Mouse (Mus musculus) forebrain, embryonic 15.5 days (tissue): ENCODE data around the gene Ccer1. TPM values are rescaled to one million over a fixed set of nuclear protein-coding genes. Genes with fewer than 3 reads are reported as not detected.

Source experiments
- ATAC-seq: fragments of 200-750 bp; cut with Nextera tagmentation; replicated peaks from 2 replicates; pipeline ENCODE4 v1.8.0; 2017; ENCODE audit warnings: mild to moderate bottlenecking, moderate TSS enrichment, moderate library complexity
- H3K27ac ChIP-seq: fragments of 300-500 bp; sonication (generic); replicated peaks from 2 replicates; pipeline ENCODE4 v1.5.1; 2015; ENCODE audit warnings: mild to moderate bottlenecking, inconsistent platforms
- H3K27me3 ChIP-seq: fragments of 300-500 bp; sonication (generic); 2 replicates; pipeline ENCODE4 v1.6.1; 2015; ENCODE audit warnings: inconsistent platforms
- H3K36me3 ChIP-seq: fragments of 300-500 bp; sonication (generic); 2 replicates; pipeline ENCODE4 v1.6.1; 2015; ENCODE audit warnings: mild to moderate bottlenecking, inconsistent platforms
- H3K4me1 ChIP-seq: fragments of 300-500 bp; sonication (generic); 2 replicates; pipeline ENCODE4 v1.6.1; 2015; ENCODE audit warnings: inconsistent platforms
- H3K4me2 ChIP-seq: fragments of 300-500 bp; sonication (generic); replicated peaks from 2 replicates; pipeline ENCODE4 v1.6.1; 2015; ENCODE audit warnings: mild to moderate bottlenecking, inconsistent platforms
- H3K4me3 ChIP-seq: fragments of 300-500 bp; sonication (generic); 2 replicates; pipeline ENCODE4 v1.5.1; 2015; ENCODE audit warnings: mild to moderate bottlenecking, inconsistent platforms
- H3K9ac ChIP-seq: fragments of 300-500 bp; sonication (generic); replicated peaks from 2 replicates; pipeline ENCODE4 v1.6.1; 2015; ENCODE audit warnings: mild to moderate bottlenecking, inconsistent platforms
- H3K9me3 ChIP-seq: fragments of 300-500 bp; sonication (generic); 2 replicates; pipeline ENCODE4 v1.6.1; 2016; ENCODE audit warnings: inconsistent platforms
- WGBS: fragments of 180-500 bp; shearing (Covaris S2); methylation state at CpG from one replicate; pipeline ENCODE4 v1.1.7; 2015; ENCODE audit warnings: mixed read lengths; 5-methylcytosine and 5-hydroxymethylcytosine counted together
- polyA plus RNA-seq: library from polyadenylated mRNA; unstranded; fragments of >200 nt; fragmentation: Nextera tagmentation; extraction: Ambion mirVana; gene quantifications from 2 replicates; pipeline ENCODE4 v1.2.1, GENCODE M21; 2015

Ccer1 gene
- not detected in 2 replicates for polyA plus RNA-seq

- no peaks in the 10 kb centered on the region for H3K9me3 ChIP-seq
- H3K4me3 ChIP-seq, result no peak within 1 kb of the TSS
Measured at GRCm38 (mm10) chr10:97692913-97693312, at the start of gene Ccer1. Gene Ccer1 (plus strand): TSS chr10:97693059.

GRCm38 (mm10) chr10:97643768-97644167 lies 49.1 kb upstream of the Ccer1 start, which contains the start of gene Epyc:
Gene Epyc (plus strand): TSS chr10:97644068.
- Histone ChIP-seq H3K27me3 (no peaks in the 10 kb centered on the region), H3K9me3 (no peaks in the 10 kb centered on the region), H3K27ac (no peak within 1 kb of the TSS), H3K9ac (no peak within 1 kb of the TSS), H3K4me2 (no peak within 1 kb of the TSS), H3K4me3 (no peak within 1 kb of the TSS), H3K36me3 (no peaks in the 10 kb centered on the region), H3K4me1 (no peaks in the 10 kb centered on the region)
- 84% methylated on average over 2 of the region's 2 CpGs for WGBS
- ATAC-seq, result no peak

More at GRCm38 (mm10) chr10:97692913-97693312, at the start of gene Ccer1:
- Histone ChIP-seq H3K4me1 (no peaks in the 10 kb centered on the region), H3K27ac (no peak within 1 kb of the TSS), H3K36me3 (no peaks in the 10 kb centered on the region), H3K9ac (no peak within 1 kb of the TSS), H3K27me3 (no peaks in the 10 kb centered on the region), H3K4me2 (no peak within 1 kb of the TSS)
- no peak for ATAC-seq
- 79% methylated on average over 20 of the region's 20 CpGs for WGBS

GRCm38 (mm10) chr10:97650334-97650733 lies 42.5 kb upstream of the Ccer1 start:
- no peaks in the 10 kb centered on the region for H3K4me1 ChIP-seq
- ATAC-seq, result no peak
- H3K4me3 ChIP-seq, result no peak overlapping the region
- no peak overlapping the region for H3K9ac ChIP-seq
- H3K27me3 ChIP-seq, result no peaks in the 10 kb centered on the region
- 87% methylated on average over 2 of the region's 2 CpGs for WGBS
- H3K36me3 ChIP-seq, result no peaks in the 10 kb centered on the region
- H3K4me2 ChIP-seq, result no peak overlapping the region
- H3K9me3 ChIP-seq, result no peaks in the 10 kb centered on the region
- no peak overlapping the region for H3K27ac ChIP-seq

GRCm38 (mm10) chr10:97659489-97659888 lies 33.4 kb upstream of the Ccer1 start:
- no peaks in the 10 kb centered on the region for H3K4me1 ChIP-seq
- 97% methylated on average over 1 of the region's 1 CpGs for WGBS
- H3K4me3 ChIP-seq, result no peak overlapping the region
- no peak overlapping the region for H3K27ac ChIP-seq
- no peaks in the 10 kb centered on the region for H3K36me3 ChIP-seq
- no peaks in the 10 kb centered on the region for H3K9me3 ChIP-seq
- H3K4me2 ChIP-seq, result no peak overlapping the region
- ATAC-seq, result no peak
- no peak overlapping the region for H3K9ac ChIP-seq
- no peaks in the 10 kb centered on the region for H3K27me3 ChIP-seq

GRCm38 (mm10) chr10:97668656-97669055 lies 24.2 kb upstream of the Ccer1 start:
- H3K9me3 ChIP-seq, result no peaks in the 10 kb centered on the region
- no peaks in the 10 kb centered on the region for H3K4me1 ChIP-seq
- ATAC-seq, result no peak
- WGBS, result 47% methylated on average over 4 of the region's 4 CpGs
- no peak overlapping the region for H3K4me2 ChIP-seq
- no peak overlapping the region for H3K4me3 ChIP-seq
- no peak overlapping the region for H3K27ac ChIP-seq
- H3K36me3 ChIP-seq, result no peaks in the 10 kb centered on the region
- no peak overlapping the region for H3K9ac ChIP-seq
- no peaks in the 10 kb centered on the region for H3K27me3 ChIP-seq

GRCm38 (mm10) chr10:97670202-97670601 lies 22.7 kb upstream of the Ccer1 start:
- no peaks in the 10 kb centered on the region for H3K9me3 ChIP-seq
- 68% methylated on average over 4 of the region's 4 CpGs for WGBS
- H3K27ac ChIP-seq, result no peak overlapping the region
- no peak overlapping the region for H3K4me2 ChIP-seq
- H3K9ac ChIP-seq, result no peak overlapping the region
- H3K36me3 ChIP-seq, result no peaks in the 10 kb centered on the region
- no peaks in the 10 kb centered on the region for H3K27me3 ChIP-seq
- no peaks in the 10 kb centered on the region for H3K4me1 ChIP-seq
- H3K4me3 ChIP-seq, result no peak overlapping the region
- no peak for ATAC-seq

GRCm38 (mm10) chr10:97673239-97673638 lies 19.6 kb upstream of the Ccer1 start:
- H3K9ac ChIP-seq, result no peak overlapping the region
- no peaks in the 10 kb centered on the region for H3K9me3 ChIP-seq
- WGBS, result 78% methylated on average over 2 of the region's 2 CpGs
- no peak overlapping the region for H3K27ac ChIP-seq
- no peak overlapping the region for H3K4me3 ChIP-seq
- no peak for ATAC-seq
- H3K36me3 ChIP-seq, result no peaks in the 10 kb centered on the region
- H3K4me1 ChIP-seq, result no peaks in the 10 kb centered on the region
- H3K27me3 ChIP-seq, result no peaks in the 10 kb centered on the region
- no peak overlapping the region for H3K4me2 ChIP-seq

GRCm38 (mm10) chr10:97682981-97683380 lies 9.9 kb upstream of the Ccer1 start:
- no peaks in the 10 kb centered on the region for H3K36me3 ChIP-seq
- H3K9me3 ChIP-seq, result no peaks in the 10 kb centered on the region
- H3K27ac ChIP-seq, result no peak overlapping the region
- H3K9ac ChIP-seq, result no peak overlapping the region
- no peak for ATAC-seq
- no peak overlapping the region for H3K4me2 ChIP-seq
- H3K4me1 ChIP-seq, result no peaks in the 10 kb centered on the region
- H3K4me3 ChIP-seq, result no peak overlapping the region
- H3K27me3 ChIP-seq, result no peaks in the 10 kb centered on the region

GRCm38 (mm10) chr10:97687198-97687597 lies 5.7 kb upstream of the Ccer1 start:
- 91% methylated on average over 1 of the region's 1 CpGs for WGBS
- no peak for ATAC-seq
- no peak overlapping the region for H3K4me2 ChIP-seq
- no peaks in the 10 kb centered on the region for H3K4me1 ChIP-seq
- H3K27me3 ChIP-seq, result no peaks in the 10 kb centered on the region
- H3K36me3 ChIP-seq, result no peaks in the 10 kb centered on the region
- no peak overlapping the region for H3K9ac ChIP-seq
- no peaks in the 10 kb centered on the region for H3K9me3 ChIP-seq
- no peak overlapping the region for H3K4me3 ChIP-seq
- H3K27ac ChIP-seq, result no peak overlapping the region

GRCm38 (mm10) chr10:97689425-97689824 lies 3.4 kb upstream of the Ccer1 start:
- H3K9me3 ChIP-seq, result no peaks in the 10 kb centered on the region
- no peaks in the 10 kb centered on the region for H3K36me3 ChIP-seq
- H3K27me3 ChIP-seq, result no peaks in the 10 kb centered on the region
- no peak; the same call in 1 of the 2 replicates for ATAC-seq
- no peak overlapping the region for H3K9ac ChIP-seq
- 78% methylated on average over 3 of the region's 3 CpGs for WGBS
- H3K4me1 ChIP-seq, result no peaks in the 10 kb centered on the region
- no peak overlapping the region for H3K27ac ChIP-seq
- H3K4me3 ChIP-seq, result no peak overlapping the region
- H3K4me2 ChIP-seq, result no peak overlapping the region

GRCm38 (mm10) chr10:97693398-97694135 lies 708 bp downstream of the Ccer1 start:
- H3K27ac ChIP-seq, result no peak overlapping the region
- H3K4me2 ChIP-seq, result no peak overlapping the region
- no peaks in the 10 kb centered on the region for H3K27me3 ChIP-seq
- no peak for ATAC-seq
- H3K4me3 ChIP-seq, result no peak overlapping the region
- no peak overlapping the region for H3K9ac ChIP-seq
- WGBS, result 94% methylated on average over 37 of the region's 37 CpGs
- H3K4me1 ChIP-seq, result no peaks in the 10 kb centered on the region
- no peaks in the 10 kb centered on the region for H3K9me3 ChIP-seq
- no peaks in the 10 kb centered on the region for H3K36me3 ChIP-seq

- no peak overlapping the region for H3K9ac ChIP-seq
- no peaks in the 10 kb centered on the region for H3K27me3 ChIP-seq
- H3K27ac ChIP-seq, result no peak overlapping the region
- no peak overlapping the region for H3K4me2 ChIP-seq
- no peak overlapping the region for H3K4me3 ChIP-seq
- H3K4me1 ChIP-seq, result no peaks in the 10 kb centered on the region
- H3K36me3 ChIP-seq, result no peaks in the 10 kb centered on the region
- H3K9me3 ChIP-seq, result no peaks in the 10 kb centered on the region
- no peak for ATAC-seq
Measured at GRCm38 (mm10) chr10:97702321-97702720, 9.5 kb downstream of the Ccer1 start.

- Histone ChIP-seq H3K4me2 (no peak overlapping the region), H3K9ac (no peak overlapping the region), H3K36me3 (no peaks in the 10 kb centered on the region), H3K27me3 (no peaks in the 10 kb centered on the region), H3K4me1 (no peaks in the 10 kb centered on the region), H3K27ac (no peak overlapping the region), H3K4me3 (no peak overlapping the region), H3K9me3 (no peaks in the 10 kb centered on the region)
- 0 out of 2 replicates have a peak, but pooled peaks have one; percentile 53 for ATAC-seq
- 51% methylated on average over 1 of the region's 1 CpGs for WGBS
Measured at GRCm38 (mm10) chr10:97704562-97704961, 11.7 kb downstream of the Ccer1 start.
